Mouse (Mus musculus) kidney, embryonic 15.5 days (tissue): Measurements from ENCODE around the gene Abca3. TPM values are rescaled to one million over a fixed set of nuclear protein-coding genes. Genes with fewer than 3 reads are reported as not detected.
"Not testable (repeated sequence)": the region's sequence is repeated elsewhere in the genome, so short reads cannot be mapped to it uniquely, and the experiment has no call there.

Experiments
- ATAC-seq: fragments of 200-750 bp; cut with Nextera tagmentation; replicated peaks from 2 replicates; pipeline ENCODE4 v1.8.0; 2017; ENCODE audit warnings: moderate TSS enrichment; ENCODE audit not compliant: low FRiP score
- H3K27ac ChIP-seq: fragments of 300-500 bp; sonication (generic); 2 replicates; pipeline ENCODE4 v1.5.1; 2015; ENCODE audit warnings: mild to moderate bottlenecking, inconsistent platforms
- H3K27me3 ChIP-seq: fragments of 300-500 bp; sonication (generic); 2 replicates; pipeline ENCODE4 v1.6.1; 2015; ENCODE audit warnings: inconsistent platforms
- H3K36me3 ChIP-seq: fragments of 300-500 bp; sonication (generic); 2 replicates; pipeline ENCODE4 v1.6.1; 2015; ENCODE audit warnings: inconsistent platforms
- H3K4me1 ChIP-seq: fragments of 300-500 bp; sonication (generic); 2 replicates; pipeline ENCODE4 v1.6.1; 2015; ENCODE audit warnings: inconsistent platforms
- H3K4me2 ChIP-seq: fragments of 300-500 bp; sonication (generic); 2 replicates; pipeline ENCODE4 v1.6.1; 2015; ENCODE audit warnings: moderate library complexity, mild to moderate bottlenecking, inconsistent platforms
- H3K4me3 ChIP-seq: fragments of 300-500 bp; sonication (generic); replicated peaks from 2 replicates; pipeline ENCODE4 v1.5.1; 2015; ENCODE audit warnings: mild to moderate bottlenecking, inconsistent platforms
- H3K9ac ChIP-seq: fragments of 300-500 bp; sonication (generic); 2 replicates; pipeline ENCODE4 v1.6.1; 2015; ENCODE audit warnings: mild to moderate bottlenecking, inconsistent platforms
- H3K9me3 ChIP-seq: fragments of 300-500 bp; sonication (generic); replicated peaks from 2 replicates; pipeline ENCODE4 v1.6.1; 2016; ENCODE audit warnings: inconsistent platforms
- WGBS: fragments of 180-500 bp; shearing (Covaris S2); methylation state at CpG from one replicate; pipeline ENCODE4 v1.1.7; 2015; ENCODE audit warnings: mixed read lengths; 5-methylcytosine and 5-hydroxymethylcytosine counted together
- polyA plus RNA-seq: library from polyadenylated mRNA; unstranded; fragments of >200 nt; fragmentation: Nextera tagmentation; extraction: Ambion mirVana; gene quantifications from 2 replicates; pipeline ENCODE4 v1.2.1, GENCODE M21; 2015

Abca3 gene
- polyA plus RNA-seq, 1 experiment from 2014 or later = 17.4 TPM

- Histone ChIP-seq H3K9me3 (no peaks in the 10 kb centered on the region), H3K4me3 (no peak overlapping the region), H3K9ac (no peak overlapping the region), H3K4me1 (peaks cover 25% of the 10 kb centered on the region), H3K27ac (no peak overlapping the region), H3K4me2 (no peak overlapping the region), H3K36me3 (peaks cover 61% of the 10 kb centered on the region), H3K27me3 (no peaks in the 10 kb centered on the region)
- no peak for ATAC-seq
- WGBS = 93% methylated on average over 5 of the region's 5 CpGs
These were observed 72.7 kb downstream of the Abca3 start for GRCm38 (mm10) chr17:24424489-24424888.

DNA sequence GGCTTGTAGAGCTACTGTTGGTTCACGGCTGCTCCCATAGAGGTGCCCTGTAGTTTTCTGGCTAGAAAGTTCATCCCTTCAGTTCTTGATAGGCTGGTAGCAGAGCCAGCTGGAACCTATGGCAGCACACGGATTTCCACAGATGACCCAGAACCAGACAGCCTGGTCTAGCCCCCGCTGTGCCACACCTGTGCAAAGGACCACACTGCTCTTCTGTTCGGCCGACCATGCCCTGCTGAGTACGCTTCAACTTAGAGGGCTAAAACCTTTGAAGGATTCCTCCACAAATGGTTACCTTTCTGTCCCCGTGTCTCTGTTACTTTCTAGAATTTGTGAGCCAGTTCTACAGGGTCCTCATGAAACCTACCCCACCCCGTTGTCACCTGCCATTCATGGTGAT, 73.6 kb downstream of the Abca3 start:
- not testable (repeated sequence) for H3K9me3 ChIP-seq, H3K27ac ChIP-seq, H3K27me3 ChIP-seq, ATAC-seq, H3K9ac ChIP-seq, H3K4me3 ChIP-seq, H3K4me2 ChIP-seq
- Histone ChIP-seq H3K4me1 (peaks cover 29% of the 10 kb centered on the region), H3K36me3 (peaks cover 56% of the 10 kb centered on the region)
- 89% methylated on average over 6 of the region's 8 CpGs for WGBS

DNA sequence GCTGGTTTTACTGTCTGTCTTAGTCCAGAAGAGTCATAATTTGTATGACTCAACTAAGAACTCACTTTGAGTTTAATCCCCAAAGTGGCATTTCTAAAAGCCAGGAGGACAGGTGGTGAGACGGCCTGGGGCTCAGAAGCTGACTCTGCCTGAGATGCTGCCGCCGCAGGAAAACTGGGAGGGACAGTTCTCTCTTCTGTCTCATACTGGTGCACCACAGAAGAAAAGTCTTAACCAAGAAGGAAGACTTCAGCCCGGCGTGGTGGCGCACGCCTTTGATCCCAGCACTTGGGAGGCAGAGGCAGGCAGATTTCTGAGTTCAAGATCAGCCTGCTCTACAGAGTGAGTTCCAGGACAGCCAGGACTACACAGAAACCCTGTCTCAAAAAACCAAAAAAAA, 74.2 kb downstream of the Abca3 start:
- peak overlapping the region; percentile 98 for H3K27ac ChIP-seq
- no peak overlapping the region for H3K9ac ChIP-seq
- peaks cover 29% of the 10 kb centered on the region for H3K4me1 ChIP-seq
- peaks cover 50% of the 10 kb centered on the region for H3K36me3 ChIP-seq
- ATAC-seq = peak; percentile 1; the same call in 1 of the 2 replicates
- H3K4me3 ChIP-seq = peak overlapping the region; percentile 67; the same call in 1 of the 2 replicates
- 87% methylated on average over 7 of the region's 7 CpGs for WGBS
- peak overlapping the region; percentile 66 for H3K4me2 ChIP-seq
- H3K9me3 ChIP-seq = no peaks in the 10 kb centered on the region
- H3K27me3 ChIP-seq = no peaks in the 10 kb centered on the region

DNA sequence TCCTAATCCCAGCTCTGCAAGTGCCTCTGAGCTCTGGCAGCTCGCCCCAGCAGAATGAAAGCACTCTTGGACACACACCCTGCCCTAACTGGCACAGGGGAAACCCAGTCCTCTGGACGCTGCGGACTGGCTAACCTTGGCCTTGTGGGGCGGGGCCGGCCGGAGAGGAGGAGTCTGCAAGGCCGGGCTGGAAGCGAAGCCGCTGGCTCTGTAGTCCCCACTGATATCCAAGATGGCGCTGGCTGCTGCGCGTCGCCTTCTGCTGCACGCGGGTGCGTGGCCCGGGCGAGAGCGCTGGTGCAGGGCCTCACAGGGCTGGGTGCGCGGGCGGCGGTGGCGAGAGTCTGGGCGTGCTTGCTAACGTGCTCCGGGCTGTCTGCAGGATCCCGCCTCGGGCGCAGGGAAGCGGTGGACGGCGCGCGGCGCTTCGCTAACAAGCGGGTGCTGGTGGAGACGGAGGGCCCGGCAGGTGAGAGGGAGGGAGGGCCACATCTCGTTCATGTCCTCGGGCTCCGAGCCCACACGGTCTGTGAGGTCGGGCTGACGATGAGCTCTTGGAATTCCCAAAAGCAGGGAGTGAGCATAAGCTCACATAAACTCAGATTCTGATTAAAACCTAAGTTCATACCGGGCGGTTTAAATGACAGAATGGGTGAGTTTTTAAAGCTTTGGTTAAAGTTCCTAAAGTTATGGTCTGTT, 74.9 kb downstream of the Abca3 start, which contains the start of gene Eci1:
Gene Eci1, plus strand, starts transcription at position 171 of the 699 bp plus-strand sequence.
- Histone ChIP-seq H3K4me3 (peak within 1 kb of the TSS; percentile 67), H3K36me3 (peaks cover 43% of the 10 kb centered on the region), H3K4me2 (peak within 1 kb of the TSS; percentile 66), H3K27me3 (no peaks in the 10 kb centered on the region), H3K4me1 (peaks cover 29% of the 10 kb centered on the region), H3K9me3 (no peaks in the 10 kb centered on the region), H3K27ac (peak within 1 kb of the TSS; percentile 98), H3K9ac (peak within 1 kb of the TSS; percentile 81)
- peak; percentile 98 for ATAC-seq
- under 1% methylated on average over 48 of the region's 48 CpGs for WGBS

DNA sequence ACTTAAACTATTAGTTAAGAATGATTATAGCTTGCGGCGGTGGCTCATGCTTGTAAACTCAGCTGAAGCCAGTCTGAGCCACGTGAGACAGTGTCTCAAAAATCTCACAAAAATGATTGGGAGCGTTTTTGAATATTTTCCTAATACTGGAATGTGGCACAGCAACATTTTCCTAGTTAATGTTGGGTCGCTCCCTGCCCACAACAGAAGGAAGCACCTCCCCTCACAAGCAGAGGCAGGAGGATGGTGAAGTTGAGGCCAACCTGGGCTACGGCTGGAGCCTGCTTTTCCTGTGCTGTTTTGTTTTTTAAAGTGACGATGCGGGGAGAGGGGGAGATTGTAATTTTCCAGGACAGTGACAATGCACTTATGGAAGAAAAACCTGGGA, 75.4 kb downstream of the Abca3 start:
- ATAC-seq = no peak
- H3K27me3 ChIP-seq = no peaks in the 10 kb centered on the region
- peaks cover 37% of the 10 kb centered on the region for H3K36me3 ChIP-seq
- peak overlapping the region; percentile 66 for H3K4me2 ChIP-seq
- peak overlapping the region; percentile 67 for H3K4me3 ChIP-seq
- H3K9me3 ChIP-seq = no peaks in the 10 kb centered on the region
- H3K9ac ChIP-seq = peak overlapping the region; percentile 81
- 1% methylated on average over 8 of the region's 8 CpGs for WGBS
- peaks cover 29% of the 10 kb centered on the region for H3K4me1 ChIP-seq
- peak overlapping the region; percentile 98 for H3K27ac ChIP-seq

- peaks cover 29% of the 10 kb centered on the region for H3K4me1 ChIP-seq
- no peak for ATAC-seq
- WGBS = 78% methylated on average over 14 of the region's 14 CpGs
- no peaks in the 10 kb centered on the region for H3K9me3 ChIP-seq
- H3K4me2 ChIP-seq = no peak overlapping the region
- H3K27me3 ChIP-seq = no peaks in the 10 kb centered on the region
- H3K27ac ChIP-seq = no peak overlapping the region
- peaks cover 35% of the 10 kb centered on the region for H3K36me3 ChIP-seq
- H3K9ac ChIP-seq = no peak overlapping the region
- H3K4me3 ChIP-seq = no peak overlapping the region
These were observed 77.6 kb downstream of the Abca3 start for GRCm38 (mm10) chr17:24429201-24429983.

DNA sequence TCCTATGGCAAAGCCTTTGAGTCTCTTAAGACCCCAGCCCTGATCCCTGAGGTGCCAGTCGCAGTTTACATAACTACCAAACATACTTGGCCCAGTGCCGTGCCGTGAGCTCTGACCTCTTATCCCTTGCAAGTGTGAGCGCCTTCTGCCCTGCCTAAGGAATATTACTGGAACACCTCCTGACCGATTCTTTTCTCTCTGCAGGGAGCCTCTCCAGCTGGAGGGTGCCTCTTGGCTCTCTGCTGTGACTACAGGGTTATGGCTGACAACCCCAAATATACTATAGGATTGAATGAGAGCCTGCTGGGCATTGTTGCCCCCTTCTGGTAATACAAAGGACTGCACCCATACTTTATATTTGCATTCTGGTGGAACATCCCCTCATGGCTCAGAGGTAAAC, 85.3 kb downstream of the Abca3 start:
- Histone ChIP-seq H3K4me3 (no peak overlapping the region), H3K36me3 (peaks cover 92% of the 10 kb centered on the region), H3K4me2 (no peak overlapping the region), H3K9ac (no peak overlapping the region), H3K27ac (no peak overlapping the region), H3K4me1 (no peaks in the 10 kb centered on the region), H3K9me3 (no peaks in the 10 kb centered on the region), H3K27me3 (no peaks in the 10 kb centered on the region)
- 0 out of 2 replicates have a peak, but pooled peaks have one; percentile 41 for ATAC-seq
- WGBS = 85% methylated on average over 5 of the region's 5 CpGs

GRCm38 (mm10) chr17:24440377-24440776, 88.6 kb downstream of the Abca3 start:
- 94% methylated on average over 8 of the region's 8 CpGs for WGBS
- Histone ChIP-seq H3K9me3 (no peaks in the 10 kb centered on the region), H3K9ac (no peak overlapping the region), H3K36me3 (peaks cover 89% of the 10 kb centered on the region), H3K27me3 (no peaks in the 10 kb centered on the region), H3K27ac (no peak overlapping the region), H3K4me2 (no peak overlapping the region), H3K4me3 (no peak overlapping the region), H3K4me1 (no peaks in the 10 kb centered on the region)
- ATAC-seq = no peak

GRCm38 (mm10) chr17:24441148-24441547, 89.4 kb downstream of the Abca3 start:
- Histone ChIP-seq H3K4me1 (no peaks in the 10 kb centered on the region), H3K4me2 (no peak overlapping the region), H3K4me3 (no peak overlapping the region), H3K27me3 (no peaks in the 10 kb centered on the region), H3K27ac (no peak overlapping the region), H3K9ac (no peak overlapping the region), H3K36me3 (peaks cover 89% of the 10 kb centered on the region), H3K9me3 (no peaks in the 10 kb centered on the region)
- 58% methylated on average over 2 of the region's 2 CpGs for WGBS
- ATAC-seq = no peak

DNA sequence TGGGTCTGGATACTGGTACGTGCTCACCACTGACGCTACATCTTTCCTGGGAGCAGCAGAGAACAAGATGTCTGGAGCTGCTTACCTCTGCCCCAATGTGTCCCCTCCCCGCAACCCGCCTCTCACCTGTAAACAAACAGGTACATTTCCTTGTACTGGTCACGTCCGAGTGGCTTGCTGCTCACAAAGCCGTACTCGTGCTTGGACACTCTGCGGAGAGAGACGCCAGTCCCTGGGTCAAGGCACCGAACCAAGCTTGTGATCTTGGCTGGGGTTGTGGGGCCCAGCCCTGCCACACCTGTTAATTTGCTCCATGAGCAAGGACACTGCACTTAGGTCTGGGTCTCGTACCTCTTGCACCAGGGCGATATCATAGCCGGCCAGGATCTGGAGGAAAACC, 90.4 kb downstream of the Abca3 start:
- 87% methylated on average over 14 of the region's 14 CpGs for WGBS
- H3K36me3 ChIP-seq = peaks cover 89% of the 10 kb centered on the region
- H3K9me3 ChIP-seq = no peaks in the 10 kb centered on the region
- H3K9ac ChIP-seq = no peak overlapping the region
- H3K4me1 ChIP-seq = no peaks in the 10 kb centered on the region
- no peak for ATAC-seq
- no peak overlapping the region for H3K4me2 ChIP-seq
- H3K27ac ChIP-seq = no peak overlapping the region
- H3K27me3 ChIP-seq = no peaks in the 10 kb centered on the region
- no peak overlapping the region for H3K4me3 ChIP-seq

DNA sequence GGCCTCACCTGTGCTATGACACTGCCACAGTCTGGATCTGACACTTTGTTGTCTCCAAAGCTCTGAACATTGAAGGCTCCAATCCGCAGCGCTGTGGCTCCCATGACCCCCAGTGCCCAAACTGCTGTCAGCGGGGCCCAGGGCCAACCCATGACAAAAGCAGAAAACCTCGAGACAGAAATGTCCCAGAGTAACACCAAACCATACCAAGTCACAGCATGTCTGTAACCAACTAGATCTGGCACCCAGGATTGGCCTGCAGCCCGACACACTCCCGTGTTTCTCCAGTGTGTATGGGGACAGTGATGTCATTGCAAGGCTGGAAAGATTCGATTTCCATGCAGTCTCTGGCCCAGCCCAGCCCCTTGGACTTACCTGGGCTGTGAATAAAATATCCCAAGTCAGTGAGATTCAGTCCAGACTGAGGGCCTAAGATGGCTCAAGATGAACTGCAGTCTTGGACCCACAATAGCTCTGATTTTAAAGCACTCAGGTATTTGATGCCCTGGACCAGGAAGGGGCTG, 90.9 kb downstream of the Abca3 start, which contains the start of gene Dnase1l2:
Gene Dnase1l2, minus strand, starts transcription at position 474 of the 524 bp plus-strand sequence.
- no peak within 1 kb of the TSS for H3K27ac ChIP-seq

DNA sequence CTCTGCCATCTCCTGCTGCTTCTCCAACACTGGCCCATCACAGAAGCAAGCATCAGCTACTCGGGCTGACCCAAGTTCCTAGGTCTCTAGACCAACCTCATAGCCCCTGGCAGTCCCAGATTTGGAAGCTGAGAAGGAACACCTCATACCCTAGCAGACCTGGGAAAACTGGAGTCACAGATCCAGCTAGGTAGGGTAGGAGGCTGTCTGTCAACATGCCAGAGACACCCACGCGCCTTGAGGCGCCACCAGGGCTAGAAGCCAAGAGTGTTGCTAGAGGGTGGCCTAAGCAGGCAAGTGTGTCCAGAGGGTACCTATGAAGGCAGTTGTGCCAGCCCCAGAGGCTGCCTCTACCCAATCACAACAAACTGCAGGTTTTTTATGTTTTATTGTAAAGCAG, 91.7 kb downstream of the Abca3 start:
- Histone ChIP-seq H3K9ac (no peak overlapping the region), H3K36me3 (peaks cover 89% of the 10 kb centered on the region), H3K4me1 (no peaks in the 10 kb centered on the region), H3K4me2 (no peak overlapping the region), H3K4me3 (no peak overlapping the region), H3K27ac (no peak overlapping the region), H3K27me3 (no peaks in the 10 kb centered on the region), H3K9me3 (no peaks in the 10 kb centered on the region)
- ATAC-seq = no peak
- WGBS = 84% methylated on average over 4 of the region's 4 CpGs

More for the DNA sequence above, 90.9 kb downstream of the Abca3 start, which contains the start of gene Dnase1l2:
- H3K4me2 ChIP-seq = no peak within 1 kb of the TSS
- H3K27me3 ChIP-seq = no peaks in the 10 kb centered on the region
- H3K36me3 ChIP-seq = peaks cover 89% of the 10 kb centered on the region
- no peak within 1 kb of the TSS for H3K9ac ChIP-seq
- no peak within 1 kb of the TSS for H3K4me3 ChIP-seq
- WGBS = 80% methylated on average over 7 of the region's 7 CpGs
- no peaks in the 10 kb centered on the region for H3K9me3 ChIP-seq
- no peaks in the 10 kb centered on the region for H3K4me1 ChIP-seq
- no peak for ATAC-seq
